Mouse (Mus musculus) kidney, postnatal 4 days (tissue): Measurements from ENCODE around the gene Atf3.
A peak's percentile ranks its signal among the peaks of the same experiment; 100 is the strongest.
"Not testable (repeated sequence)": the region's sequence is repeated elsewhere in the genome, so short reads cannot be mapped to it uniquely, and the experiment has no call there.

Experiments
- DNase-seq, 2 experiments: peaks; one replicate each; pipeline ENCODE4 v3.0.0; 2021; ENCODE audit warnings: mixed read lengths in 2 of 2

The Atf3 gene

DNA sequence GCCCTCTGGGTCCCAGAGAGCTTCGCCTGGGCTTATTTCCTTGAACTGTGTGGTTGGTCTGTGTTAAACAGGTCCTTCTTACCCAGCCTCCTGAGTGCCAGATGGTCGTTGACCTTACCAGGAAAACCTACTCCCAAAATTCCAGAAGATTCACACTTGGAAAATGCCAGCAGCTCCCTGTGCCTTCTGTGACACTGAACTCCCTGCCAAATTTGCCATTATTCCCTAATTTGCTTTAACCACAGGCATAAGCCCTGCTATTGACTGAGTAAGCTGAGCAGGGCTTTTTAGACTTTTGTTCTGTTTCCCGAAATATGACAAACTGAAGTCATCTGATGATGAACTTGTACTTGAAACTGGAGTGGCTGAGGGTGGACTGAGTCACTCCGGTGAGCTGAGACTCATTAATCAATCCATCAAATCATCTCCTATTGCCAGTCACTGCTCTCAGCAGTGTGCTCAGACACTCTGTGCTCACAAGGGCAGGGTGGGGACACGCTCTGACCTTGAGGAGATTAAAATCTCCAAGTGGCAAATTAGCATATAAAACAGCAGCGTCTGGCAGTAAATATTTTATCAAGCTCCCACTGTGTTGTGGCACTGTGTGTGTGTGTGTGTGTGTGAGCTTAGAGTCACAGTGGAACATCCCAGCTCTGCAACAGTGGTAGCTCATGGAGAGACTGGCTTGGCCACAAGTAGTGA, 28.0 kb downstream of the Atf3 start:
- no peak for DNase-seq

GRCm38 (mm10) chr1:191186386-191186770, 31.5 kb downstream of the Atf3 start:
- peak; percentile 66 to 71 for DNase-seq

GRCm38 (mm10) chr1:191185761-191186385, 32.0 kb downstream of the Atf3 start:
- peak; percentile 23 to 47 for DNase-seq

DNA sequence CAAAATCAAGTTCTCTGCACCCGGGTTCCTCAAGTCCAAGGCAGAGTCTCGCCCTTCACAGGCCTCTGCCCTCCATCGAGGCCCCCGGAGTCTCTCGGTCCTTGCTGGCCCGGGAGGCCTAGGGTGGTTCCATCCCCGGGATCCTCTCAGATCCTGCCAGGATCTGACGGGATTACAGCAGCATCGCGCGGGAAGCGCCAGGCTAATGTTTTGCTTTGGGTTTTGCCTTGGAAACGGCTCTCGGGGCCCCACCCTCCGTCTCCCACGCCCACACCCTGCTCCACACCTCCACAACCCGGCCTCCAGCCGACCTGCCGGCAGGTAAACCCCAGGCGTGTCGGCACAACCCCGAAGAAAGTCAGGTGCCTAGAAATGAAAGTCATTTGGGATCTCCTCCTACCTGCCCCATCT, 33.0 kb downstream of the Atf3 start:
- DNase-seq, result peak; percentile 42 to 61

DNA sequence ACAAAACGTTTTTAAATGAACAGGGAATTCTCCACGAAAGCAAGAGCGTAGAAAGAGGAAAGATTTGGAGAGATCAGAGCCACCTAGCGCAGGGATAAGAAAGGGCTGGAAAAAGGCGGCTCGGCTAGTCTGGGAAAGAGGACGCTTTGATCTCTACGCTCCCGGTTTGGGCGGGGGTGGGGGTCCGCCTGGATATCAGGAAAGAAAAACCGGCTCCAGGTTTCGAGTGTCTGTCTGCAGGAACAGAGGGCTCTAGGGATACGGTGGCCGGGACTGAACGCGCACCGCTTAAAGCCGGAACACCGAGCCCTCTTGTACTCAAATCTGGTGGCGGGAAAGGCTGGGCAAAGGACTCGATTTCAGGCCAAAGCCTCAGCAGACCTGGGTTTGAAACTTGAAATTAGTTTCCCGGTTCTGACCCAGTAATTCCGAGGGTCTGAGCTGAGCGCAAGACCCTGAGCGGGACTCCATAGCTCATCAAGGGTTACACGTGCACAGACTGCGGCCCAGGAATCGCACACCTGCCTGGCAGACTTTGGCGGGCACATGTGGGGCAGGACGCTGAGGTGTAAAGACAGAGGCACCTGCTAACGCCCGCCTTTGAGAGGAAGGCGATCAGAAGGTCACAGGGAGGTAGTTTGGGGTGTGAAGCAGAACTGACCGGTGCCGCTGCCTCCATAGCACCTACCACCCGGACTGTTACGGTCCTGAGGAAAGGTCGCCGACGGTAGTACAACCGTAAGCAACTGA, 33.6 kb downstream of the Atf3 start:
- DNase-seq, result peak; percentile 45 to 54

GRCm38 (mm10) chr1:191183163-191184065, 34.4 kb downstream of the Atf3 start:
- peak; percentile 94 to 97 for DNase-seq

DNA sequence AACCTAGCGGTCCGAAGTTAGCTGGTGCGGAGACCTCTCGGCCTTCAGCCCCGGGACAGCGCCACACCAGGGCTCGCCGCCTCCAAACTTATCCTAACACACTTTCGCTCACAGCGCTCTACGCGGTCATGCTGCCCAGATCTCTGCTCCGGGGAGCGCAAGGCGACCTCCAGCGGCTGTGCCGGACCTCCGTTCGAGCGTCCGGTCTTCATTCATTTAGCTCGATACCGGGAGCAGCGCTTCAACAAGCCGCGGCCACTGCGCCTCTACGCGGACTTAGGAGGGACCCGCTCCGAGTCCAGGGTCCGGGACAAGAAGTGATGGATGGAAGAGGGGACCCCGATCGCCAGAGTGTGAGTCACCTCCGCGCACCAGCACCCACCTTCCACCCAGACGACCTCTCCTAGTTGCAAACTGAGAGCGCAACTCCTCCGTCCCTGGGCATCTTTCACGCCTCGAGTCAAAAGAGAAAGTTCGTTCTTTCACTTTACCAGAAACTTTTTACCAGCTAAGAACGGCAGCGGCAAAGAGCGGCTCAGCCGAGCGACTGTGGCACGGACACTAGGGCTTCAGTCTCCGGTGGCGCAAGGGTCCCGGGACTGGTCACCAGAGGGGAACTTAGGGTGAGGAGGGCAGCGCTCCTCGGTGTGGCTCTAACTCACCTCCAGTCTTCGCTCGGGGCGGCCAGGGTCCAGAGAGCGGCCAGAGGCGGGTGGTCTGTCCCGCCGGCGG, 35.2 kb downstream of the Atf3 start:
- peak; percentile 77 to 85 for DNase-seq

- no peak for DNase-seq
These were observed 36.2 kb downstream of the Atf3 start for GRCm38 (mm10) chr1:191181469-191182259.

- peak; percentile 29 to 36 for DNase-seq
These were observed 37.4 kb downstream of the Atf3 start for GRCm38 (mm10) chr1:191180397-191180796.

DNA sequence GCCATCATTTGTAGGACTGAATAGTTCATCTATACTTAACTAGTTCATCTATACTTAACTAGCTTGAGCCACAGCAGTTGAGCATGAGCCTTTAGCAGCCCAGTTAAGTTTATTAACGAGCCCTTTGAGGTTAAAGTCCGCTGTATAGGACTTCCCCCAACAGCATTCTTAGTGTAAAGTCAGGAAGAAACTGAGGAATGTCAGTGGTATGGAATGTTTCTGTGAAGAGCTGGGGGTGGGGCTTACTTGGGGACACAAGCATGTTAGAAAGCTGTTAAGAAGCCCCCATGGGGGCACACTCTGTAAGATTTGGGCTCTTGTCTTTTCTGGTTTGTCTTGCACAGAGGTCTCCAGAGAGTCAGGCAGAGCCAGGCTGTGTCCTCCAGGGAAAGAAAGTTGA, 38.0 kb downstream of the Atf3 start:
- peak in 1 of 2 experiments; percentile 6 for DNase-seq

DNA sequence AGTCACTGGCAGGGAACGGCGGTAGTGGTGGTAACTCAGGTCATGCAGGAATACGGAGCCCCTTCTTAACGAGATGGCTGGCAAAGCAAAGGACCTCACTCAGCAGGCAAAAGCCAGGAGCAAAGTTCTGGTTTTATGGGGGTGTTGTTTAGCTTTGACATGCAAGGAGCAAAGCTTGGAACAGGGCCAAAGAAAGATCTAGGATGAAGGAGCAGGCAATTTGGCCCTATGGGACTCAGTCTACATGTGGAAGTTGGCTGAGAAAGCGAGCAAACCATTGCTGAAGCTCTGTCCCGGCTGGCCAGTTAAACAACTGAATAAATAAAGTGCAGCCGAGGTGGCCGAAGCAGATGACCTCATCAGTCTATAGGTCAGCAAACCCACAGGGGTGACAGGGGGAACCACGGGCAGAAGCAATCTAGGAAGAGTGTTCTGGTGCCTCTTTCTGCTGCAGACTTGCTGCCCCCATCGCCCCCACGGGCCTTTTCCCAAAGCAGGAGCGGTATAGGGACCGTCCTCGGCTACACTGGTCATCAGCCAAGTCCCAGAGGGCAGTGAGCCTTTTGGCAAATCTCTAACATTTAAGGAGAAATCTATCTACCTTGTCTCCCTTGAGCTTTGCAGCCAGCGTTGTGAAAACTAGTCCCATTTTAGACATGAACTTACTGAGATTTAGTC, 39.2 kb downstream of the Atf3 start:
- no peak for DNase-seq

GRCm38 (mm10) chr1:191176887-191177286, 41.0 kb downstream of the Atf3 start:
- DNase-seq, result no peak

- DNase-seq, result peak; percentile 59 to 72
These were observed 45.4 kb downstream of the Atf3 start for GRCm38 (mm10) chr1:191172487-191172886.

- DNase-seq, result no peak
These were observed 47.4 kb downstream of the Atf3 start for GRCm38 (mm10) chr1:191170444-191170843.

GRCm38 (mm10) chr1:191166189-191166588, 51.6 kb downstream of the Atf3 start:
- peak in 1 of 2 experiments; percentile 12 for DNase-seq

DNA sequence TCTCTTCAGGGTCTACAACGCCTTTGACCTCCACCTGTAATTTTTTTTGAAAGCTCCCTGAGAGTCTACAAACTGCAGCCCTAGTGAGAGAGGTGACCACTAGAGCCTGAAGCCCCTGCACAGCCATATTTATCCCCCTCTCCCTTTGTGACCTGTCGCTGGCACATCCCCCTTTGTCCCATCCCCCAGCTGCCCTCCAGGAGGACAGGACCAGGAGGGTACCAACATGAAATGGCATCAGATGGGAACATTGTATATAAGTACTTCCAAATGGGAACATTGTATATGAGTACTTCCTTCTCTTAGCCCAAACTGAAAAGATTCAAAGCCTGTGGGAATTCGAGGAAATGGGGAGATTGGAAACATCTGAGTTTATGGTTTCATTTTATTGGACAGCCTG, 53.1 kb downstream of the Atf3 start, which contains the start of gene Fam71a:
Gene Fam71a, minus strand, starts transcription at position 101 of the 400 bp plus-strand sequence.
- no peak for DNase-seq

DNA sequence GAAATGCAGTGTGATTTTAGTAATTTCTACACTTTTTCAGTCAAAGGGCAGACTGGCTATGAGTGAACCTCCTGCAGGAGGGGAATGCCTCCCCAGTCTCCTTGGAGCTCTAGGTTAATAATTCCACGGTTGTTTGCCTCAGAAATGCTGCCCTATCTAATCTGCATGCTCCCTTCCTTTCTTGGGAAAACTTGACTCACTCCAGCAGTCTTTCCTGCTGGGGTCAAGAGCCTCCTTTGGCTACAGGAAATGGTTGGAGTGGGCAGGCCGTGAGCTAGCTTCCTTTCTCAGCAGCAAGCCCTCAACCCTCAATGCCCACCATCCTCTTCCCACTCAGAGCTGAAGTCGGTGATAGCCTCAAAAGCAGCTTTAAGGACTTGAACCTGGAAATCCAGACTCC, 63.5 kb downstream of the Atf3 start:
- no peak for DNase-seq

- DNase-seq, result peak; percentile 61 to 73
These were observed 64.8 kb downstream of the Atf3 start for GRCm38 (mm10) chr1:191153052-191153451.

DNA sequence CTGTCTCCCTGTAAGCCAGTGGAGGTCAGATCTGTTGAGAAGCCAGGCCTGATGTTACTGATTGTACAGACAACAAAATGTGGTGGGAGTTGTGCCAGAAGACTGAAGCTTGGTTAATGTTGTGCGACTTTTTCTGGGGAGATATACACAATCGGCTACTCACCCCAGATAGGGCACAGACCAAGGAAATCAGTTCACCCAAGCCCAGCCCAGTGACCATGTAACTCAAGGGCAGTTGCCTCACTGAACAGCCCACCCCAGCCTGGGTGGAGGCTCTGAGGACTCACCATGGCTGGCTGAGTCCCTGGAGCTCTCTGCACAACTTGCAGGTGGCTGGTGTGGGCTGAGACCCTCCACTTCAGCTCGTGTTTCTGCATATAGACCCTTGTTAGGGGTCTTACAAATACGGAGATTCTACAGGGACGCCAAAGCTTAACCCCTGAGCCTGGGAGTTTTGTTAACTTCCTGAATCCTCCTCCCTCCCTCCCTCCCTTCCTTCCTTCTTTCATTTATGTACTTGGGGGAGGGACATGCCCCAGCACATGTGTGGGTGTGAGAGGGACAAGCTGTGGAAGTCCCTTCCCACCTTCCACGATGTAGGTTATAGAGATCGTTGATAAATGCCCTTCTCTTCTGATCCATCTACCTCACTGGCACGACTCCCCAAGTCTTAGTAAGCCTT, 66.8 kb downstream of the Atf3 start:
- DNase-seq, result no peak

GRCm38 (mm10) chr1:191149489-191149888, 68.3 kb downstream of the Atf3 start:
- not testable (repeated sequence) for DNase-seq
